Mouse (Mus musculus) CH12.LX (cell line): ENCODE data around the gene Gm5244. TPM values are rescaled to one million over a fixed set of nuclear protein-coding genes. Genes with fewer than 3 reads are reported as not detected.

ENCODE experiments used
- DNase-seq: peaks from one replicate; pipeline ENCODE4 v3.0.0-alpha.2; 2013; ENCODE audit errors: extremely low read depth
- H3K27ac ChIP-seq: 2 replicates; pipeline ENCODE4 v1.5.1; 2012; ENCODE audit warnings: low read depth, mild to moderate bottlenecking, control low read depth, moderate library complexity; ENCODE audit not compliant: insufficient read depth
- H3K27me3 ChIP-seq: replicated peaks from 2 replicates; pipeline ENCODE3; 2012; ENCODE audit warnings: inconsistent platforms
- H3K36me3 ChIP-seq, 2 experiments: replicated peaks in 1 of 2; 2 replicates each; pipeline versions ENCODE3 to v1.6.1; 2012; ENCODE audit warnings: inconsistent platforms in 1 of 2, low read length in 1 of 2, mild to moderate bottlenecking in 1 of 2, mixed read lengths in 1 of 2, moderate library complexity in 1 of 2; ENCODE audit not compliant: control insufficient read depth in 1 of 2, insufficient read depth in 1 of 2
- H3K4me1 ChIP-seq, 2 experiments: 2 replicates each; pipeline ENCODE4 v1.6.1; 2012; ENCODE audit warnings: inconsistent platforms in 1 of 2, moderate library complexity in 1 of 2; ENCODE audit not compliant: insufficient read depth in 2 of 2, control insufficient read depth in 1 of 2
- H3K4me2 ChIP-seq: 2 replicates; pipeline ENCODE4 v1.6.1; 2012; ENCODE audit warnings: low read depth, mild to moderate bottlenecking, control low read depth; ENCODE audit not compliant: poor library complexity, insufficient read depth, severe bottlenecking
- H3K4me3 ChIP-seq, 3 experiments: fragments of 150-350 bp in 1 of 3; sonication (generic) in 1 of 3; replicated peaks in 1 of 3; 2 replicates each; pipeline versions ENCODE3 to v1.5.1; 2011 to 2012; ENCODE audit warnings: low read depth in 2 of 3, low read length in 2 of 3, mild to moderate bottlenecking in 2 of 3, moderate library complexity in 2 of 3, control low read depth in 1 of 3, improper control_type of control experiment in 1 of 3, inconsistent platforms in 1 of 3, mixed read lengths in 1 of 3; ENCODE audit not compliant: poor library complexity in 1 of 3
- H3K79me2 ChIP-seq: replicated peaks from 2 replicates; pipeline ENCODE4 v1.6.1; 2012; ENCODE audit warnings: mild to moderate bottlenecking, moderate library complexity; ENCODE audit not compliant: control insufficient read depth, poor library complexity, insufficient read depth, severe bottlenecking; ENCODE audit errors: extremely low read depth
- H3K9ac ChIP-seq: 2 replicates; pipeline ENCODE4 v1.6.1; 2012; ENCODE audit warnings: low read depth, mild to moderate bottlenecking, control low read depth, moderate library complexity; ENCODE audit not compliant: insufficient read depth
- H3K9me3 ChIP-seq: replicated peaks from 2 replicates; pipeline ENCODE3; 2012; ENCODE audit warnings: low read length, inconsistent platforms, mixed read lengths
- CHD1 ChIP-seq: IDR thresholded peaks from 2 replicates; pipeline ENCODE4 v1.6.1; 2012; ENCODE audit warnings: low read depth, low read length, improper control_type of control experiment, inconsistent platforms
- ELF1 ChIP-seq: IDR thresholded peaks from 2 replicates; pipeline ENCODE4 v1.6.1; 2014; ENCODE audit warnings: low read depth, mild to moderate bottlenecking, inconsistent platforms, low read length, improper control_type of control experiment
- ETS1 ChIP-seq: conservative IDR thresholded peaks from 2 replicates; pipeline ENCODE4 v1.6.1; 2012; ENCODE audit warnings: low read depth, mild to moderate bottlenecking, inconsistent platforms, low read length, improper control_type of control experiment, moderate library complexity
- GABPA ChIP-seq: IDR thresholded peaks from 2 replicates; pipeline ENCODE4 v1.6.1; 2012; ENCODE audit warnings: low read depth, low read length, improper control_type of control experiment, inconsistent platforms; ENCODE audit not compliant: insufficient replicate concordance
- HCFC1 ChIP-seq: IDR thresholded peaks from 2 replicates; pipeline ENCODE4 v1.6.1; 2012; ENCODE audit warnings: low read depth, mild to moderate bottlenecking, inconsistent platforms, low read length, improper control_type of control experiment
- IRF4 ChIP-seq: IDR thresholded peaks from 2 replicates; pipeline ENCODE4 v1.6.1; 2014; ENCODE audit warnings: low read depth, mild to moderate bottlenecking, inconsistent platforms, low read length, improper control_type of control experiment
- JUN ChIP-seq: IDR thresholded peaks from 2 replicates; pipeline ENCODE4 v1.6.1; 2011; ENCODE audit warnings: low read depth, mild to moderate bottlenecking, low read length, improper control_type of control experiment, moderate library complexity; ENCODE audit not compliant: insufficient read depth
- MAZ ChIP-seq: IDR thresholded peaks from 2 replicates; pipeline ENCODE4 v1.6.1; 2012; ENCODE audit warnings: low read depth, mild to moderate bottlenecking, inconsistent platforms, low read length, improper control_type of control experiment, moderate library complexity
- MEF2A ChIP-seq: IDR thresholded peaks from 2 replicates; pipeline ENCODE4 v1.6.1; 2014; ENCODE audit warnings: low read depth, mild to moderate bottlenecking, inconsistent platforms, low read length, improper control_type of control experiment, borderline replicate concordance
- MXI1 ChIP-seq: IDR thresholded peaks from 2 replicates; pipeline ENCODE4 v1.6.1; 2011; ENCODE audit warnings: mild to moderate bottlenecking, low read depth, low read length, improper control_type of control experiment
- NELFE ChIP-seq: IDR thresholded peaks from 2 replicates; pipeline ENCODE4 v1.6.1; 2011; ENCODE audit warnings: low read depth, low read length, improper control_type of control experiment
- NRF1 ChIP-seq: IDR thresholded peaks from 2 replicates; pipeline ENCODE4 v1.6.1; 2014; ENCODE audit warnings: low read depth, mild to moderate bottlenecking, inconsistent platforms, low read length, improper control_type of control experiment, moderate library complexity
- RAD21 ChIP-seq: IDR thresholded peaks from 2 replicates; pipeline ENCODE4 v1.6.1; 2011; ENCODE audit warnings: low read depth, mild to moderate bottlenecking, low read length, improper control_type of control experiment, moderate library complexity
- TBP ChIP-seq: conservative IDR thresholded peaks from 2 replicates; pipeline ENCODE4 v1.6.1; 2011; ENCODE audit warnings: low read depth, low read length, improper control_type of control experiment
- UBTF ChIP-seq: IDR thresholded peaks from 2 replicates; pipeline ENCODE4 v1.6.1; 2012; ENCODE audit warnings: low read depth, mild to moderate bottlenecking, inconsistent platforms, low read length, improper control_type of control experiment, moderate library complexity
- USF2 ChIP-seq: conservative IDR thresholded peaks from 2 replicates; pipeline ENCODE4 v1.6.1; 2011; ENCODE audit warnings: low read depth, low read length, improper control_type of control experiment
- ZC3H11A ChIP-seq: IDR thresholded peaks from 2 replicates; pipeline ENCODE4 v1.6.1; 2012; ENCODE audit warnings: low read depth, mild to moderate bottlenecking, inconsistent platforms, low read length, improper control_type of control experiment
- ZKSCAN1 ChIP-seq: IDR thresholded peaks from 2 replicates; pipeline ENCODE4 v1.6.1; 2012; ENCODE audit warnings: low read depth, inconsistent platforms, low read length, improper control_type of control experiment, borderline replicate concordance
- dilution Hi-C: fragments of 300-500 bp; cut with MboI; formaldehyde crosslinking; loops from 2 replicates; pipeline ENCODE4 v1.14.3; 2020; ENCODE audit warnings: low sequenced_read_pairs; ENCODE audit not compliant: extremely low pct_unique_long_range_greater_than_20kb, extremely low pct_ligation_motif_present
- in situ Hi-C: fragments of 300-500 bp; cut with MboI; formaldehyde crosslinking; loops from 3 replicates; pipeline ENCODE4 v1.14.3; 2019; ENCODE audit warnings: low sequenced_read_pairs, low pct_ligation_motif_present, low pct_unique_long_range_greater_than_20kb, mixed read lengths
- polyA plus RNA-seq: library from polyadenylated mRNA; unstranded; fragments of >175 nt; gene quantifications from 2 replicates; pipeline ENCODE4 v1.2.1, GENCODE M21; 2012; ENCODE audit warnings: low read depth; ENCODE audit not compliant: insufficient read length
- total RNA-seq, 2 experiments: library from RNA; depleted of rRNA; stranded (reverse); fragments of 300-350 nt in 1 of 2; fragments of >200 nt in 1 of 2; gene quantifications; 2 replicates each; pipeline ENCODE4 v1.2.3; 2012 to 2014

The Gm5244 gene
- total and polyA plus RNA-seq, 3 experiments, result not detected

- H3K27me3 ChIP-seq, result no peaks in the 10 kb centered on the region
- DNase-seq, result no peak
- H3K9ac ChIP-seq, result no peak overlapping the region
- H3K9me3 ChIP-seq, result no peaks in the 10 kb centered on the region
- H3K4me3 ChIP-seq, result no peak overlapping the region
- H3K27ac ChIP-seq, result no peak overlapping the region
- dilution Hi-C loops (no loop called here), in situ Hi-C loops (loop anchor here (10.0 kb wide), 1 partner anchor 228 kb away; no protein-coding TSS in a partner anchor)
- TF ChIP-seq GABPA (no peak), HCFC1 (no peak), ZKSCAN1 (no peak), UBTF (no peak), ELF1 (no peak), ETS1 (no peak), NRF1 (no peak), USF2 (no peak), CHD1 (no peak), RAD21 (no peak), TBP (no peak), NELFE (no peak), IRF4 (no peak)
- H3K79me2 ChIP-seq, result peaks cover 23% of the 10 kb centered on the region
- H3K4me1 ChIP-seq, result peaks cover 2 to 28% of the 10 kb centered on the region in 2 experiments
- H3K4me2 ChIP-seq, result no peak overlapping the region
- H3K36me3 ChIP-seq, result peaks cover 3 to 20% of the 10 kb centered on the region in 2 experiments
Measured at GRCm38 (mm10) chr19:12802830-12803229, 43.7 kb upstream of the Gm5244 start.

GRCm38 (mm10) chr19:12804237-12804636 is 42.2 kb upstream of the Gm5244 start:
- Histone ChIP-seq H3K4me2 (no peak overlapping the region), H3K4me1 (peaks cover 2 to 39% of the 10 kb centered on the region in 2 experiments), H3K27ac (no peak overlapping the region), H3K9ac (no peak overlapping the region), H3K4me3 (no peak overlapping the region), H3K36me3 (peaks cover 6 to 31% of the 10 kb centered on the region in 2 experiments), H3K9me3 (no peaks in the 10 kb centered on the region), H3K27me3 (no peaks in the 10 kb centered on the region), H3K79me2 (peaks cover 15% of the 10 kb centered on the region)
- dilution Hi-C loops (no loop called here), in situ Hi-C loops (loop anchor here (10.0 kb wide), 1 partner anchor 229 kb away; no protein-coding TSS in a partner anchor)
- no peak for DNase-seq
- TF ChIP-seq USF2 (no peak), RAD21 (no peak), IRF4 (no peak), MEF2A (no peak), NRF1 (no peak), MXI1 (no peak), MAZ (no peak), ZC3H11A (no peak), JUN (no peak)
